Mouse (Mus musculus): ENCODE measurements around the gene Nsmce4a. TPM values are rescaled to one million over a fixed set of nuclear protein-coding genes. Genes with fewer than 3 reads are reported as not detected.
"Not testable (repeated sequence)": the region's sequence is repeated elsewhere in the genome, so short reads cannot be mapped to it uniquely, and the experiment has no call there.

Nsmce4a gene
- total RNA-seq (2021), result 10 to 100 TPM; 60.1 to 72.7 TPM
- long read RNA-seq, experiment 1, transcript Nsmce4a-202 (11 exons, 1,435 nt), result major isoform, 72 of 81 reads
- long read RNA-seq, experiment 1, partial matches to known transcripts, result 1 of 81 reads
- long read RNA-seq, experiment 1, other reads (novel, unspliced or antisense), result 8 of 81 reads
- long read RNA-seq, experiment 2, transcript Nsmce4a-202 (11 exons, 1,435 nt), result major isoform, 41 of 44 reads
- long read RNA-seq, experiment 2, partial matches to known transcripts, result 0 of 44 reads
- long read RNA-seq, experiment 2, other reads (novel, unspliced or antisense), result 3 of 44 reads

GRCm38 (mm10) chr7:130572821-130573220 lies at the start of gene Nsmce4a:
TSS of gene Nsmce4a (minus strand) at chr7:130573118.
- no peak for DNase-seq

GRCm38 (mm10) chr7:130622359-130622758 lies 49.4 kb upstream of the Nsmce4a start:
- no peak for DNase-seq

GRCm38 (mm10) chr7:130621953-130622352 lies 49.0 kb upstream of the Nsmce4a start:
- peak; percentile 44 for DNase-seq

- no peak for DNase-seq
These were observed 48.1 kb upstream of the Nsmce4a start for GRCm38 (mm10) chr7:130621068-130621467.

GRCm38 (mm10) chr7:130617591-130617990 lies 44.7 kb upstream of the Nsmce4a start:
- DNase-seq, result no peak

- no peak for DNase-seq
These were observed 41.1 kb upstream of the Nsmce4a start for GRCm38 (mm10) chr7:130613973-130614372.

GRCm38 (mm10) chr7:130606958-130607357 lies 34.0 kb upstream of the Nsmce4a start:
- DNase-seq, result no peak

- peak; percentile 28 for DNase-seq
These were observed 32.2 kb upstream of the Nsmce4a start for GRCm38 (mm10) chr7:130605111-130605510.

GRCm38 (mm10) chr7:130604390-130604789 lies 31.5 kb upstream of the Nsmce4a start:
- no peak for DNase-seq

GRCm38 (mm10) chr7:130603556-130603955 lies 30.6 kb upstream of the Nsmce4a start:
- no peak for DNase-seq

GRCm38 (mm10) chr7:130602804-130603203 lies 29.9 kb upstream of the Nsmce4a start:
- no peak for DNase-seq

- DNase-seq, result no peak
These were observed 27.6 kb upstream of the Nsmce4a start for GRCm38 (mm10) chr7:130600546-130600945.

GRCm38 (mm10) chr7:130600074-130600473 lies 27.2 kb upstream of the Nsmce4a start:
- no peak for DNase-seq

GRCm38 (mm10) chr7:130597546-130597945 lies 24.6 kb upstream of the Nsmce4a start:
- no peak for DNase-seq

- not testable (repeated sequence) for DNase-seq
These were observed 23.3 kb upstream of the Nsmce4a start for GRCm38 (mm10) chr7:130596079-130596855.

- DNase-seq, result not testable (repeated sequence)
These were observed 20.7 kb upstream of the Nsmce4a start for GRCm38 (mm10) chr7:130593375-130594239.

GRCm38 (mm10) chr7:130592975-130593374 lies 20.1 kb upstream of the Nsmce4a start:
- DNase-seq, result not testable (repeated sequence)

- DNase-seq, result peak; percentile 15
These were observed 18.0 kb upstream of the Nsmce4a start for GRCm38 (mm10) chr7:130590845-130591437.

GRCm38 (mm10) chr7:130590081-130590828 lies 17.3 kb upstream of the Nsmce4a start:
- no peak for DNase-seq

GRCm38 (mm10) chr7:130586521-130587072 lies 13.7 kb upstream of the Nsmce4a start:
- DNase-seq, result no peak

- DNase-seq, result no peak
These were observed 5.7 kb upstream of the Nsmce4a start for GRCm38 (mm10) chr7:130578607-130579006.

Data from adrenal gland, postnatal 10 days (tissue).